Comparison of ENCODE assay signal across 11 mouse cellular contexts in genomic region chr9:41610347-41610746, GRCm38 (mm10).
DNase-seq lines count a peak whose midpoint lies in the region; ATAC-seq and TF ChIP-seq lines count a peak whose summit lies in the region.
"Had no signal": no experiment of that assay in that cellular context is flagged by ENCODE, and none has a peak within 500 bp of the region (broad histone marks: within the 10 kb centered on the region; RNA-seq: fewer than 3 reads in every experiment).

No protein-coding gene starts in this region.

- DNase-seq in layer of hippocampus, adult 2 months (ENCODE audit: low spot score in 2 of 2): no peak
- no peak for DNase-seq in layer of hippocampus, adult 9-11 months
- DNase-seq in forebrain, embryonic 10.5 days (ENCODE audit: extremely low spot score, low spot score): no peak
- DNase-seq in hindbrain, postnatal 0 days (ENCODE audit: low spot score): no peak
- no peak for DNase-seq in spleen, postnatal 4 days (ENCODE audit: low spot score in 2 of 2)
- DNase-seq in layer of hippocampus, adult 8-10 months (ENCODE audit: low spot score in 2 of 2): no peak
- no peak for DNase-seq in right cerebral cortex, postnatal 25 days
- DNase-seq: gastrocnemius, postnatal 36 days; thymus, postnatal 14 days had no signal

- H3K9ac ChIP-seq in hindbrain, postnatal 0 days (replicated peaks; ENCODE audit: low read length): no peak overlapping the region
- no peak overlapping the region for H3K9ac ChIP-seq in neural tube, embryonic 13.5 days
- H3K9ac ChIP-seq: liver, embryonic 15.5 days had no signal

- no peak for ATAC-seq in hindbrain, postnatal 0 days
- no peak for ATAC-seq in neural tube, embryonic 13.5 days (ENCODE audit: low read depth)

- H3K27me3 ChIP-seq in forebrain, embryonic 10.5 days (ENCODE audit: poor library complexity, severe bottlenecking): no peaks in the 10 kb centered on the region
- H3K27me3 ChIP-seq in hindbrain, postnatal 0 days (ENCODE audit: insufficient read depth, low read length): no peaks in the 10 kb centered on the region
- H3K27me3 ChIP-seq in neural tube, embryonic 13.5 days: no peaks in the 10 kb centered on the region
- H3K27me3 ChIP-seq: liver, embryonic 15.5 days had no signal

- WGBS in forebrain, embryonic 10.5 days: 41% methylated on average over 4 of the region's 4 CpGs
- WGBS in hindbrain, postnatal 0 days: 20% methylated on average over 4 of the region's 4 CpGs
- WGBS in neural tube, embryonic 13.5 days: 24% methylated on average over 4 of the region's 4 CpGs

- H3K36me3 ChIP-seq in forebrain, embryonic 10.5 days (replicated peaks): no peaks in the 10 kb centered on the region
- no peaks in the 10 kb centered on the region for H3K36me3 ChIP-seq in hindbrain, postnatal 0 days (ENCODE audit: insufficient read depth, low read length)
- H3K36me3 ChIP-seq in neural tube, embryonic 13.5 days: no peaks in the 10 kb centered on the region
- H3K36me3 ChIP-seq: liver, embryonic 15.5 days had no signal

- TF ChIP-seq CTCF in layer of hippocampus, adult 2 months (conservative IDR thresholded peaks at IDR 0.05): no peak
- no peak for TF ChIP-seq CTCF in hindbrain, postnatal 0 days (IDR thresholded peaks at IDR 0.05; ENCODE audit: low read depth)

- H3K4me3 ChIP-seq in layer of hippocampus, adult 2 months: no peak overlapping the region
- H3K4me3 ChIP-seq in forebrain, embryonic 10.5 days: no peak overlapping the region
- H3K4me3 ChIP-seq in hindbrain, postnatal 0 days (ENCODE audit: low read length): no peak overlapping the region
- H3K4me3 ChIP-seq in neural tube, embryonic 13.5 days: no peak overlapping the region
- H3K4me3 ChIP-seq: liver, embryonic 15.5 days had no signal

- H3K4me1 ChIP-seq in forebrain, embryonic 10.5 days: peaks cover 61% of the 10 kb centered on the region
- peaks cover 20% of the 10 kb centered on the region for H3K4me1 ChIP-seq in hindbrain, postnatal 0 days (ENCODE audit: insufficient read depth, low read length)
- H3K4me1 ChIP-seq in neural tube, embryonic 13.5 days (replicated peaks): peaks cover 68% of the 10 kb centered on the region
- H3K4me1 ChIP-seq: liver, embryonic 15.5 days had no signal

- H3K27ac ChIP-seq in layer of hippocampus, adult 2 months: peak overlapping the region; percentile 87; the same call in 1 of the 2 replicates
- H3K27ac ChIP-seq in forebrain, embryonic 10.5 days: peak overlapping the region; percentile 87
- H3K27ac ChIP-seq in hindbrain, postnatal 0 days: peak overlapping the region; percentile 84; the same call in 1 of the 2 replicates
- peak overlapping the region; percentile 95 for H3K27ac ChIP-seq in neural tube, embryonic 13.5 days (replicated peaks)
- H3K27ac ChIP-seq: liver, embryonic 15.5 days had no signal

- no peak overlapping the region for H3K4me2 ChIP-seq in hindbrain, postnatal 0 days (ENCODE audit: low read depth, low read length)
- no peak overlapping the region for H3K4me2 ChIP-seq in neural tube, embryonic 13.5 days
- H3K4me2 ChIP-seq: liver, embryonic 15.5 days had no signal

- no peaks in the 10 kb centered on the region for H3K9me3 ChIP-seq in forebrain, embryonic 10.5 days
- no peaks in the 10 kb centered on the region for H3K9me3 ChIP-seq in hindbrain, postnatal 0 days (ENCODE audit: low read length)
- no peaks in the 10 kb centered on the region for H3K9me3 ChIP-seq in neural tube, embryonic 13.5 days
- H3K9me3 ChIP-seq: liver, embryonic 15.5 days had no signal
